Mouse (Mus musculus) cerebellum, postnatal 36 days (tissue): ENCODE measurements around the gene Rock2.

Experiments
- DNase-seq, 2 experiments: peaks; one replicate each; pipeline ENCODE4 v3.0.0; 2021 to 2022; ENCODE audit warnings: mixed read lengths in 2 of 2

Gene Rock2

GRCm38 (mm10) chr12:16872006-16872405 lies 22.7 kb upstream of the Rock2 start:
- no peak for DNase-seq

DNA sequence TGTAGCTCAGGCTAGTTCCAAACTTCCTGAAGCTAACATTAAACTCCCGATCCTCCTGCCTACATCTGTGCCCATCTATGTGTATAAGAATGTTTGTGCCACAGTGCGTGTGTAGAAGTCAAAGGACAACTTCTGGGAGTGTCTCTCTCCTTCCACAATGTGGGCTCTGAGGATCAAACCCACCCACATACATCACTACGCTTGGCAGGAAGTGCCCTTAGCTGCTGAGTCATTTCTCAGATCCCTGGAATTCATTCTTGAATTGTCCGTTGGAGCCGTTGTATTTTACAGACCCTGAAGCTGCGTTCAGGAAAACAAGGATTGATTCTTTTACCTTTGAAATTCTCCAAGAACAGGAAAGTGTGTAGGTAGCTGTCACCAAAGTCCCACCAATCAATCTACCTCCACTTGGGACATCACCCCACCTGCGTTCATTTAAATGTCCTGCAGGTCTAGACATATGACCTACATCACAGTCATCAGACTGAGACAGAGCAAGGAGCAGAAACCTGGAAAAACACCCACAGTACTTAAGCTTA lies 21.7 kb upstream of the Rock2 start:
- DNase-seq, result no peak

GRCm38 (mm10) chr12:16873549-16873948 lies 21.1 kb upstream of the Rock2 start:
- DNase-seq, result peak; percentile 49 to 69

DNA sequence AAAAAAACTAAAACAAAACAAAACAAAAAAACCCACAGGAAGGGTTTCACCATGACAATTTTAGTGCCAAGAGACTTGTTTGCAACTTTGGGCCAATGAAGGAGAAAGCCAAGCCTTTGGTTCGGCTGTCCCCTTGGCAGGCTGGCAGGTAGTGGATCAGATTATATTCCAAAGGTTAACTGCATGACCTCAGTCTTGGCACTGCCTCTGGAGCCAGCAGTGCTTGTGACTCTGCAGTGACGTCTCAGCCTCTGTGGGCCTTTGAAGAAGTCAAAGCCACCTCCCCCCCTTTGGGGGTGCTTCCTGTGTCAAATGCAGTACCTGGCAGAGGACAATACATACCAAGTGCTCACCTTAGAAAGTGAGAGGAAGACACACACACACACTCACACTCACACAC lies 20.6 kb upstream of the Rock2 start:
- peak in 1 of 2 experiments; percentile 25 for DNase-seq

- DNase-seq, result no peak
Measured at GRCm38 (mm10) chr12:16875269-16875668, 19.4 kb upstream of the Rock2 start.

GRCm38 (mm10) chr12:16875678-16876077 lies 19.0 kb upstream of the Rock2 start:
- DNase-seq, result no peak

DNA sequence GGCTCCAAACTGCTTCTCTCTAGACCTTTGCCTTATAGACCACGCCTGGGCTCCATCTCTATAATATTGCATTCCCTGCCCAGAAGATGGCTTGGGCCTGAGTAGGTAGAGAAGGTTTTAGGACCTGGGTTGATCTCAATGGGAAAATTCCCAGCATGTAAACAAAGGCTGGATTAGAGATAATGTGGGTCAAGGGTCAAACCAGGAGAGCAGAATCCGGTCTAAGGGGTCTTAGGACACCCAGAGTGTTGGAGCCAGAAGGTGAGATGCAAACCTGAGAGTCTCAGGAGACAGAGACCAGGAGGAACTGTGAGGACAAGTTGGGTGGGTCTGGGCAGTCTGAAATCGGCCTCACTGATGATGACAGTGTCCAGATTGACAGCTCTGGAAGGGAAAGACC lies 18.0 kb upstream of the Rock2 start:
- DNase-seq, result no peak

DNA sequence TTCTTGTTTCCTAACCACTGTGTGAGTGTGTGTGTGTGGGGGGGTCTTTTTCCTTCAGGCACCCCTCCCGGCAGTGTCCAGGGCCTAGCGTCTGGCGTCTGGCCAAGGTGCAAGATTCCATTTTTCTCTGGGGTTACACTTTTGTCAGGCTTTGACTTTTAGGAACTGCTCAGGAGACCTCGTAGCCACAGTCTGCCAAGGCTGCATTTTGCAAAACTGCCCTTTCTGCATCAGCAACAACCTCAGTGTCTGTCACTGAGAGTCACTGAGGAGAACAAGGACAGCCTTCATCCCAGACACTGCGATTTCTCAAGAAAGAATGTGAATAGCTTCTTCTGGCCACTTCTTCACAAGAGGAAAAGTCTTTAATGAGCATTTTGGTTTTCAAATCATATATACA lies 17.6 kb upstream of the Rock2 start:
- DNase-seq, result peak in 1 of 2 experiments; percentile 13

DNA sequence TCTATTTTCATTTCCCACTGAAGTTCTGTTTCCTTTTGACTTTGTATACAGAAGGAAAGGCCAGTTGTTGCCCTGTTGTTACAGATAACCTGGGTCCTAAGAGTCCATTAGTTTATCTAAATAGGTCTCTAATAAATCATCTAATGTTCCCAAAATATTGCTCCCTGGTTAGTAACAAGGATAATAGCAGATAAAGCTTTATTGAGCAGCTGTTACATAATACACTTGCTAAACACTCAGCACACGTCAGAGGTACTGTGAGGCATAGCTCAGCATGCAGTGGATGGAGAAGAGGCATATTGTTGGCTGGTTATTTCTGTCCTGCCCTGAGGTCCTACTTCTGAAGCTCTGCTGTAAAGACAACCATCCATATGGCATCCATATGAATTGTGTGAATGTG lies 17.0 kb upstream of the Rock2 start:
- no peak for DNase-seq

GRCm38 (mm10) chr12:16879369-16879768 lies 15.3 kb upstream of the Rock2 start:
- no peak for DNase-seq

- DNase-seq, result no peak
Measured at GRCm38 (mm10) chr12:16880077-16880476, 14.6 kb upstream of the Rock2 start.

DNA sequence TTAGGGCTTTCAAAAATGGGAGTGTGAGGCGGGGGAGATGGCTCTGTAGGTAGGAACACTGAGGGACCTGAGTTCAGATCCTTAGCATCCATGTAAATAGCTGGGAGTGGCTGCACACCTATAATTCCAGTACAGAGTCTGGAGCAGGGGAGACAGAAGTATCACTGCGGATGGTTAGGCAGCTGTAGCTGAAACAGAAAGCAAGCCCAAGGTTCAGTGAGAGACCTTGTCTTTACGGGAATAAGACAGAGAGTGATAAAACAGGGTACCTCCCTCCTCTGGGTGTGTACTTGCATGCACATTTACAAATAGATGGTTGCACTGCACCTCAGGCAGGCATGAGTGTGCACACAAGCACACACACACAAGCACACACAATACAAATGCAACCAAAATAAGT lies 12.3 kb upstream of the Rock2 start:
- DNase-seq, result no peak

GRCm38 (mm10) chr12:16883111-16883510 lies 11.6 kb upstream of the Rock2 start:
- no peak for DNase-seq

GRCm38 (mm10) chr12:16884534-16884933 lies 10.2 kb upstream of the Rock2 start:
- no peak for DNase-seq

DNA sequence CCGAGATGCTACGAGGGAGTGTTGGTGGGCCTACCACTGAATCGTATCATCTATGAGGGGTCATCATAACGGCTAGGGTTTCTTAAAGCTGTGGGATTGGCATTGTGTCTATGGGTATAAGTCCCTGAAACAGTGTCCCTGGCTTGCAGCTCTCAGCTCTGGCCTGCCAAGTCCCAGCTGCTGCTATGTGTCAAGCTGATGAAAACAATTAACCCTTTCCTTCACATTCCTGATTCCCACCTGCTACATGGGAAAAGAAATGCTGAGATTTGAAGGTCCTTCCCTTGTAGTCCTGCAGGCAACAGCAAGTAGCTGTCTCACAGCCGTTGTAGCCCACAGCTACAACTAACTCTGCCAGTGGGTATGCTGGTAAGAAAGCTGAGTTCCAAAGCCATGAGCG lies 8.3 kb upstream of the Rock2 start:
- DNase-seq, result no peak

- DNase-seq, result no peak
Measured at GRCm38 (mm10) chr12:16893039-16893438, 1.7 kb upstream of the Rock2 start.

DNA sequence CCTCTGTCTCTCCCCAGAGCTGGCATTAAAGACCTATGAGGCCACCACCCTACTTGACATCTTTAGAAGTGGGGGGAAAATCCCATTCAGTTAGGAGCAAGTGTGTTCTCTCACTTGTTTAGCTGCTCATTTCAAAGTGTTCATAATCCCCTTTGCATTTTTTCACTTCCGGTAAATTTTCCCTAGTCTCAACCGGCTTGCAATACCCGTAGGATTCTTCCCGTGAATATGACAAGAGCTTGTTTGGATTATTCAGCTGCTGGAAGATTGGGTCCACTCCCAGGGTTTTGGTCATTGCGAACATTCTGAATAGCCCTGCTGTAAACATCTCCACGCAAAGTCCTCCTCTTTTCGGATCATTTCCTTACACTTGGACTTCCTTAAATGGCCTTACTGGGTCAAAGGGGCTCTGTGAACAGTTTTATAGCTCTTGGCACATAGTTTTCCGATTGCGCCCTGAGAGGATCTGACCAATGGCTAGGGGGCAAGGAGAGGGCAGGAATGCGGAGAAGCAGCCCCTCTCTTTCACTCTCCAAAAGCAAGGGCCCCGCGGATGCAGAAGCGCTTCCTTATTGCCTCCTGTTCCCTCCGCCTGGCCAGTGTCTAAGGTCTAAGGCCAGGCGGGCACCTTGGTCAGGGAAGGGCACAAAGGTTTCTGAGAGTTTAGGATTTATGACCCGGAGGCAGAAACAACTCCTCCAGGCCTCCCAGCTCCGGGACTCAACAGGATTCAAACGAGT lies 869 bp upstream of the Rock2 start:
- DNase-seq, result no peak

GRCm38 (mm10) chr12:16895221-16895928 lies 680 bp downstream of the Rock2 start:
- peak; percentile 48 for DNase-seq

DNA sequence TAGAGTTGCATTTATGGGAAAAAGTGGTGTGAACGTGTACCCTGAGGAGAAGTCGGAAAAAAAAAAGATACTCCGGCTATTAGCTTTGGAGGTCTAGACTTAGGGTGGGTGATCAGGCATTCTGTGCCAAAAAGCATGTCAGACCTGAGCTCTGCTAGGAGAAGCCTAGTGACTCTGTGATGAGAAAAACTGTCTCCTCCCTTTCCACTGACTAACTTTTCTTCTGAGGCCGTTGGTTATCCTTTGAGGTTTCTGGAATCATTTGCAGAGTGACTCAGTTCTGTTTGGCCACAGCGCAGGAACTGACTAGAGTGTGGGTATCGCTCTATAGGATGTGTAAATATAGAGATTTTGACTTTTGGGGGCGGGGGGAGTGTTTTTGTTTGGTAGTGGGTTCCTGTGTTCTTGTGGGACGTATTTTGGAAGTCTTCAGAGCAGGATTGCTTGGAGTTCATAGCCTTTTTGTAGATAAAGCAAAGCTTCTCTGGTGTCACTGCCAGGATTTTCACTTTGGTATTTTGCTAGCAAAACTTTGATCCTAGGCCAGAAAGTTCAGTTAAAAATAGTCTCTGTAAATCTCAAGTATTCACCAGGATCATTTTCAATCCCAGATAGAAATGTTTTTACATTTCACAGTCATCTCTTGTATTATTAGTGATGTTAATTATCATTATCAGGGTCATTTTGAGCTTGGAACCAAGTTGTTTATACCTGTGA lies 1.5 kb downstream of the Rock2 start:
- DNase-seq, result peak in 1 of 2 experiments; percentile 34

- DNase-seq, result peak in 1 of 2 experiments; percentile 25
Measured at GRCm38 (mm10) chr12:16897225-16897624, 2.5 kb downstream of the Rock2 start.

DNA sequence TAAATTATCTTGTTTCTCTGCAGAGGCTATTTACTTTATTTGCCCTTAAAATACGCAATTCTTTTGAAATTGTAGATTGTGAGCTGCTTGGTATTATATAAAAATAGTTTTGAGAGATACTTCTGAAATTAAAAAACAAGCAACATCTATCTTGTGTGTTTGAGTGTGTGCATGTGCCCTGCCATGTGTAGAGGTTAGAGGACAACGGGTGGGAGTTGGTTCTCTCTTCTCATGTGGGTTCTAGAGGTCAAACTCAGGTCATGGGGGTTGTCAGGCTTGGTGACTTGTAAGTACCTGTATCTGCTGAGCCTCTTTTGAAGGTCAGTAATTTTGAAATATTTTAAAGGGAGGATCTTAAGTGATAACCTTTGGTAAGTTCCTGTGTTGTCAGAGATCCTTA lies 3.5 kb downstream of the Rock2 start:
- DNase-seq, result no peak

DNA sequence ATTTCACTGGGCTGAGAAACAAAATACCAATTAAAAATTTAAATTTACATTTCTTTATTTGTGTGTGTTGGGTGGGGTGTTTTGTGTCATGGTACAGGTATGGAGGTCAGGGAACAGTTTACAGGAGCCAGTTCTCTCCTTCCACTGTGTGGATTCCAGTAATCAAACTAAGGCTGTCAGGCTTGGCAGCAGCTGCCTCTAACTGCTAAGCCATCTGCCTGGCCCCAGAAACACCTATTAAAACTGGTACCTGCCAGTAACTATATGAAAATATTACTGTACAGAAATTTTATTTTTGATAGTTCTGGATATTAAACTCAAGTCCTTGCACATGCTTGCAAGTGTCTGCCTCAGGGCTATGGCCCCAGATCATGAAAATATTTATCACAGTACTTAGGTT lies 4.1 kb downstream of the Rock2 start:
- DNase-seq, result peak; percentile 59 to 61

DNA sequence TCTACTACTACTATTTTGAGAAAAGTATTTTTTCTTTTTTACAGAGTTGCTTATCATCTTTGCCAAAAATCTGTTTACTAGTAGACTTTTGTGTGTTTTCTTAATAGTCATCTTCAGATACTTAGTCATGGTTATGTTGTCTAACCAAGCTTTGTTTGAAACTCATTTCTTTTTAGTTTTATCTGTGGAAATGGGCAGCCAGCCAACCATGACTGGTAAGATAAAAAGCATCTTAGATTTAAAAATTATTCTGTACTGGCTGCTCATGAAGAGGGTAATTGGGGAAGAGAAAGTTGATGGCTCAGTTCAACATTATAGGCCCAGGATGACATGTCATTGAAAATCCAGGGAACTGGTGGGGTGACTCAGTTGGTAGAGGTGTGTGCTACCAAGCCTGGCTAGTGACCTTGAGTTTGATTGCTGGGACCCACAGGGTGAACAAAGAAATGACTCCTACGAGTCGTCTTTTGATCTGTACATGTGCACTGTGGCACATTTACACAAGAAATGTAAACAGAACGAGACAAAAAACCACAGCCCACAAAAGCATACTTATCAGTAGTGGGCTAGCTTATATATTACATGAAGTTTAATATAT lies 6.0 kb downstream of the Rock2 start:
- DNase-seq, result no peak
